Mouse (Mus musculus) cerebellum, adult 11 months (tissue): ENCODE data around the gene Il17ra.

Source experiments
- DNase-seq: peaks from one replicate; pipeline ENCODE4 v3.0.0; 2022

The Il17ra gene

DNA sequence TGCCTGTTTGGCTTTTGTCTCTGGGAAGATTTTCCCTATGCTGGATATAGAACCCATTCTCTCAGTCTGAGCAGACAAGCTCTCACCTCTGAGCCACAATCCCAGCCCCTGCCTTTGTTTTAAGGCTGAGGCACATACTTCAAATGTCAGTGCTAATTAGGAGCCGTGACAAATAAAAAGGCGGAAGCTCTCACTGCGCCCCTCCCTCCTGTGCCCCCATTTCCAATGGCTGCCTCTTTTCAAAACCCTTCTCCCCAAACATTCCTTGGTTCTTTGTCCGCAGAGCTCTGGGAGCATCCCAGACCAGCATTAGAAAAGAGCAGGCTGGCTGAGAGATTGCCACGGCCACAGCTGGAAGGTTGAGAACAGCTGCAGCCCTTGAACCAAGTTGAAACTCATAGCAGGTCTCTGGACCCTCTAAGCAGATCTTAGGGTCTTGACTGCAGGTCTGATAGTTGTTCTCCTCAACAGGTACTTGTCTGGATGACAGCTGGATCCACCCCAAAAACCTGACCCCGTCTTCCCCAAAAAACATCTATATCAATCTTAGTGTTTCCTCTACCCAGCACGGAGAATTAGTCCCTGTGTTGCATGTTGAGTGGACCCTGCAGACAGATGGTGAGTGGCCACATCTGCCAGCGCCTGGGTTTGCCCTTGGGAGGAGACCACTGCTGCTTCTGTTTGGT, 9.6 kb downstream of the Il17ra start:
- DNase-seq = no peak

DNA sequence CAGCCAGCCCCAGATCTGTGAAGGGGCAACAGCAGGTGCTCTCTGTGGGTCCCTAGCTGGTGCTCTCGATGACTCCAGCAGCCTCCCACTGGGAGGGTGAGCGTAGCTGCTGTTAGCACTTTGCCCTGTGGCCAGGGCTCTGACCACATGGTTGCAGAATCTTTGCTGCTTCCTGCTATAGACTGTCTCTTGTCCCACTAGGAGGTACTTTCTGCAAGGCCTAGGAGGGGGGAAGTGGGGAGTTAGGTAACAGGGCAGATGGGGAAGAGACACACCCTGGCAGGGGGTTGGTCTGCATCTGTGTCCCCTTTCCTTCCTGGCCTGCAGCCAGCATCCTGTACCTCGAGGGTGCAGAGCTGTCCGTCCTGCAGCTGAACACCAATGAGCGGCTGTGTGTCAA, 10.4 kb downstream of the Il17ra start:
- no peak for DNase-seq

DNA sequence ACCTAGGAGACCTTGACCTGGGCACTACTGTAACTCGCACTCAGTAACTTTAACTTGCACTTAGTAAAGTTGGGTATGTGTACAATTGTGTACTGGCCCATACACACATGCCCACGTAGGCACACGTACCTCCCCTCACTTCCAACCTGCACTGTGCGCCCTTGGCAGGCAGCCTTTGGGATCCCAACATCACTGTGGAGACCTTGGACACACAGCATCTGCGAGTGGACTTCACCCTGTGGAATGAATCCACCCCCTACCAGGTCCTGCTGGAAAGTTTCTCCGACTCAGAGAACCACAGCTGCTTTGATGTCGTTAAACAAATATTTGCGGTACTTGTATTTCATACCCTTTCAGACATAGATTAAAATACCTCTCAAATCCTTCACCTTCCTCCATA, 12.2 kb downstream of the Il17ra start:
- DNase-seq = no peak

DNA sequence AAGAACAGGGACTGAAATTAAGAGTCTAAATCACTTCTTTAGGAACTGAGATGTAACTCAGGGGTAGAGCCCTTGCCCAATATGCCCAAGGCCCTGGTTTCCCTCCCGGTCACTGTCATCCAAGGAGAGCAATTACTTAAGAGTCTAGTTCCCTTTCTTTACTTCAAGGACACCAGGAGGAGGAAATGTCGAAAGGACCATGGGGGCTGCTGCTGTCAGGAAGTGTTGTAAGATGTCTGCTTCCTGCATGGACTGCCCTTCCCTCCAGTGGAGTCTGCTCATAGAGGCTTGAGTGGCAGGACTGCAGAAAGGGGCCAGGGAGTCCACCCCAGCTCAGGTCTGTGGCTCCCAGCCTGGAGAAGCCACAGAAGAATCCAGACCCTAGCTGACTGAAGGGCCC, 16.3 kb downstream of the Il17ra start:
- no peak for DNase-seq

DNA sequence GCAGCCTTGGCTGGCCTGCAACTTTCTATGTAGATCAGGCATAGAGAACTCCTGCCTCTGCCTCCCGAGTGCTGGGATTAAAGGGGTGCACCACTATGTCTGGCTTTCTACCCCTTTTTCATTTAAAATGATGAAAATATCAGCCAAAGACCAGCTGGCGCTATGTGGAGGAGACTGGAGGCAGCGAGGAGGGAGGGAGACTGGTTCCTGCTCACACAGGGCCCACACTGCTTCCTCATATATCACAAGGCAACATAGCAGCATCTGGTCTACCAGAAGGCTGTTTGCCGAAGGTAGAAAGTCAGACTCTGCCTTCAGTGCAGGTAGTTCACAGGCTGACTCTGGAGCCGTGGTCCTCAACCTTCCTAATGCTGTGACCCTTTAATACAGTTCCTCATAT, 17.3 kb downstream of the Il17ra start:
- DNase-seq = no peak

DNA sequence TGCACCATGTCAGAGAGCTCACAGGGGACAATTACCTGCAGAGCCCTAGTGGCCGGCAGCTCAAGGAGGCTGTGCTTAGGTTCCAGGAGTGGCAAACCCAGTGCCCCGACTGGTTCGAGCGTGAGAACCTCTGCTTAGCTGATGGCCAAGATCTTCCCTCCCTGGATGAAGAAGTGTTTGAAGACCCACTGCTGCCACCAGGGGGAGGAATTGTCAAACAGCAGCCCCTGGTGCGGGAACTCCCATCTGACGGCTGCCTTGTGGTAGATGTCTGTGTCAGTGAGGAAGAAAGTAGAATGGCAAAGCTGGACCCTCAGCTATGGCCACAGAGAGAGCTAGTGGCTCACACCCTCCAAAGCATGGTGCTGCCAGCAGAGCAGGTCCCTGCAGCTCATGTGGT, 18.5 kb downstream of the Il17ra start:
- DNase-seq = no peak

DNA sequence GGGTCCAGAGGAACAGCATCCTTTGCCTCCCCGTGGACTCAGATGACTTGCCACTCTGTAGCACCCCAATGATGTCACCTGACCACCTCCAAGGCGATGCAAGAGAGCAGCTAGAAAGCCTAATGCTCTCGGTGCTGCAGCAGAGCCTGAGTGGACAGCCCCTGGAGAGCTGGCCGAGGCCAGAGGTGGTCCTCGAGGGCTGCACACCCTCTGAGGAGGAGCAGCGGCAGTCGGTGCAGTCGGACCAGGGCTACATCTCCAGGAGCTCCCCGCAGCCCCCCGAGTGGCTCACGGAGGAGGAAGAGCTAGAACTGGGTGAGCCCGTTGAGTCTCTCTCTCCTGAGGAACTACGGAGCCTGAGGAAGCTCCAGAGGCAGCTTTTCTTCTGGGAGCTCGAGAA, 19.0 kb downstream of the Il17ra start:
- DNase-seq = no peak

DNA sequence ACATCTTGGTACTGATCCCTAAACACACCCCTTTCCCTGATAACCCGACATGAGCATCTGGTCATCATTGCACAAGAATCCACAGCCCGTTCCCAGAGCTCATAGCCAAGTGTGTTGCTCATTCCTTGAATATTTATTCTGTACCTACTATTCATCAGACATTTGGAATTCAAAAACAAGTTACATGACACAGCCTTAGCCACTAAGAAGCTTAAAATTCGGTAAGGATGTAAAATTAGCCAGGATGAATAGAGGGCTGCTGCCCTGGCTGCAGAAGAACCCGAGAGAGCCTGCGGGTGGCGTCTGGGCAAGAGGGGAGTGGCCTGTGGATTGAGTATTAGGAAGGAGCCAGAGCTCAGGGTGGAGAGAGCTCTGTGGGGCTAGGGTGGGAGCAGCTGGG, 19.7 kb downstream of the Il17ra start:
- no peak for DNase-seq

DNA sequence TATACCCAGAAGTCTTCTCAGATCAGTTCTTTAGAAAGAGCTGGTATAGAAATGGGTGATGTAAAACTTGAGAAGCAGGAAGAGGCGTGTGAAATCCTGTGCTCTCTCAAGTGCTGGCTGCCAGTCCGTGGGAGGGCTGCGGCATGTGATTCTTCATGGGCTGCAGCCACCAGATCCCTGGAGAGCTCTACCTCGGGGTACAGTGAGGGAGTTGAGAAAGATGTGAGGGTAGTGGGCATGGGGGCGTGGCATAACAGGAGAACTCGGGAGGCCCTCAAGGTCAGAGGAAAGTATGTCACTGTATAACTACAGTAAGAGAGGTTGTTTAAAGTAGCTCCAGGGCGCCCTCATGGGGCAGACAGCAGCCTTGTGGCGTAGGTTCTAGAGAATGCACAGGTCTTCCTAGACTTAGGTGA, 20.2 kb downstream of the Il17ra start:
- no peak for DNase-seq

DNA sequence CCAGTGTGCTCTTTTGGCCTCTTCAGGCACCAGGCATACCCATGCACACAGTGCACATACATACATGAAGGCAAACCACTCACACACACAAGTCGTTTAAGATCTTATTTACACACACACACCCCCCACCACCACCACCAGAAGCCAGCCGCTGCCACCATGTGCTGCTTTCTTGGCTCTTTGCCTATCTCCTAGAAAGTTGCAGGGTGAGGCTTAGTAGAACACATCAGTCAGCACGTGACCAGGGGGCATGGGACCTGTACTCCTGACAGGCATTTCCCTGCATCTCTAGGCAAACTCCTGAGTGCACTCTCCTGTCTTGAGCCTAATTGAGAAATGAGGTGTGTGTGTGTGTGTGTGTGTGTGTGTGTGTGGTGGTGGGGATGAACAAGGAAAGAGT, 22.0 kb downstream of the Il17ra start:
- no peak for DNase-seq

DNA sequence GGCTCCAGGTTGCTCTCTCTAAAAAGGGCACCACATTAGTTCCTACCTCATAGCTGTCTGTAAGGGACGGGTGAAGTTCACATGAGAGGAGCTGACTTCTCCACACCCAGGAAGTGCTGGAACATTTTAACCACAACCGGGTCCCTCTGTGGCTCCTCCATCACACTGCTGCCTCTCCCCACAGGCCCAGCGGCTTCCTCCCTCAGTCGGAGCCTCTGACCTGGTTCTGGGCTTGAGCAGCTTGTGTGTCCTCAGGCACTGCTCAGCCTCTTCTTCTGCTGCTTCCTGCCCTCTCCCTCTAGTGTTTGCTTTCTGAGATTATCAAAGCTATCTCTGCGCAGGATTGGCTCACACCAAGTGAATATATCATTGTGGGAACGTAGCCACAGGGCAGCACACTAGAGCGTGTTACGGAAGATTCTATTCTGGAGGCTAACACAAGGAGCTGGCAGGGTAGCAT, 23.0 kb downstream of the Il17ra start:
- DNase-seq = no peak

DNA sequence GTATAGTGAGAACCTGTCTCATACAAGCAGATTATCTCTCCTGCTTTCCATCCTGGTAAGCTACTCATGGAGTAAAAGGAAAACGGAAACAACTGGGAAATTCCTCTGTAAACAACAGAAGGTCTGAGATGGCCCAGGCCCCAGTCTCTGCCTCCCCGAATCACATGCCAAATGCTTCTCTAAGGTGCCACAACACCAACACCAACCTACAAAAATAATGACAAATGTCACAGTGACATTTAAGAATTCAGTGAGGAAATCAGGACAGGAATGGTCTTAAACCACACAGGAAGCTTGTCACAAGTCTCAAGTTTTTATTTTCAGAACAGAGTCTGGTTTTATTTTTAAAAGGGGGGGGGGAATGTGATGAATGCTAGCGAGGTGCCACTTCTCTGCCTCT, 25.6 kb downstream of the Il17ra start:
- no peak for DNase-seq

DNA sequence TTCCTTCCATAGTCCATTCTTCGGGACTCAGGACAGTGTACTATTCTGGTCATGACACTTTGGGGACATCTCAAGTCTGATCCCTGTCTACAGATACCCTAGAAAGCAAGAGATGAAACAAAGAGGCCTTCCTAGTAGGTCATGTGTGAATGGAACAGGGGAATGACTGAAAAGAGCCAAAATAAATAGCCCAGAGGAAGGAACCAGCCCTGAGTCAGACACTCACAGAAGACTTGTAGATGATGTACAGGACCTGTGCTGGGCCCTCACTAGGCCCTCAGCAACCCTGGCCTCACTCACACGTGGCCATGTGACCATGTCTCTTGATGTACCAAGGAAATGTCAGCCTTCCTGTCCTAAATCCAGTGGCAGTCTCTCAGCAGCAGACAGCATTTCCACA, 26.4 kb downstream of the Il17ra start:
- DNase-seq = no peak

DNA sequence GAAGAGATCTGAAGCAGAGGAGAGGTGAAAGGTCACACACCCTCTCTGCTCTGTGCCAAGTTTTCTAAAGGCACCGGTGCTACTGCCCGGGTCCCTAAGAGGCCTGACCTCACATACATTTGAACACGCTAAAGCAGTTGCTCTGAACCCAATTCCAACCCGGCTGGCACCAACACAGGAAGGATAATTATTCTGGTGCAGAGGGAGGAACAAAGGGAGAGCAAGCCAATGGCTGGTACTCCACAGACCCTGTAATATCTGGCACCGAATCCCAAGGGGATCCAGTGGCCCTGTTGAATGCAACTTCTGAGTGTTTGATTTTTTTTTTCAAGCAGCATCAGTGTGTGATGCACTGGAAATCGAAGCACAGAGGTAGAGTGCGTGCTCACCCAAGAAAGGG, 28.0 kb downstream of the Il17ra start:
- DNase-seq = no peak

DNA sequence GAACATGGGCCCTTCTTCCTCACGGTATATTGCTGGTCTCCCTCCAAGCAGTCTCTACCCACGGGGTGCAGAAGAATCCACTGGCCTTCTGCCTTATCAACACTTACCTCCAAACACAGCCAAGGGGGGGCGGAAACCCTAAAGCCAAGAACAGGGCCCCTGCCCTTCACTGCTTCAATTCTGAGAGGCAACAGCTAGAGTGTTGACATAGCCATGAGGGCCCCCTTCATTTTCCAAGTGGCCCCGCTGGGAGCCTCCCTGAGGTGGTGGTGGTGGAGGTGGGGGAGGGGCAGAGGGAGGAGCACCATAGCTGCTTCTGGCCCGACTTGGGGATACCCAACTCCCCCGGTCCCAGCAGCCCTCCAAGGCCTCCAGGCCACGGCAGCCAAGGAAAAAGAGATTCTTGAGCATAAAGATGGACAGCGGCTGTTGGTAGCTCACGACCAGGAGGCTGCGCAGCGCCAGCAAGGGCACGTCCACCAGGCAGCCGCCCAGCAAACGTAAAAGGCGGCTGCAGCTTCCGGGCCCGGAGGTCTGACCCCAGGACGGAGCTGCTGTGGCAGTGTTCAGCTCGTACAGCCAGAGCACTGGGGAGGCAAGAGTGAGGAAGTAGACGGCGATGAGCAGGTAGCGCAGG, 28.9 kb downstream of the Il17ra start:
- DNase-seq = no peak

DNA sequence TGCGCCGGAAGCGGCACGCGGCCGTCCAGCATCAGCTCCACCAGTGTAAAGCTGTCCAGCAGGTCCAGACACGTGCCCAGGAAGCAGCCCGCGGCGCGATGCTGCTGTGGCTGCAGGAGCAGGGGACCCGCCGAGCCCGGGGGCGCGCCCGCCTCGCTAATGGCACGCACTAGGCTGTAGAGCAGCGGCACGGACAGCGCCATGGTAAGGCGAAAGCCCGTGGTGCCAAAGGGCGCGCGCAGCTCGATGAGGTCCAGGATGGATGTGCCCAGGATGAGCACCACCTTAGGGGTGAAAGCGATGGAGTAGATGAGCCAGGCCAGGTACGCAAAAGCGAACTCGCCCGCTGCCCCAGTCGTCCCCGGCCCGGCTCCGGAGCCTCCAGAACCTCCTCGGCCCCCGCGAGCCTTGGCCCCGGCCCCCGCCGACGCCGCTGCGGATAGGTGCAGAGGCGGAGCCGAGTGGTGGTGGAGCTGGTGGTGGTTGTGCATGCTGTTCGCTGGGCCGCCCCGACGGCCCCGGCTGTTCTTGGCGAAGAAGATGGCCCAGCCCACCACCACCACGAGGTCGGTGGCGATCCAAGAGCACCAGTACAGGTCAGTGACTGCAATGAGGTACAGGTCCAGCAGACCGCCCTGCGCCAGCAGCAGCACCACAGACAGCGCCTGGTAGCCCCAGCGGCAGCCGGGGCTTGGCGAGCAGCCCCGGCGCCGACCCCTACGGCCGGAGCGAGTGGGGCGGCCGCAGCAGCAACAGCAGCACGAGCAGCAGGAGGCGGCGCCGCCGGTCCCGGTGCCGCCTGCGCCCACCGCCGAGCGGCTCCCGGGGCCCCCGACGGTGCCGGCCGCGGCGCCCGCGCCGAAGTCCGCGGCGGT, 29.7 kb downstream of the Il17ra start:
- peak; percentile 12 for DNase-seq

DNA sequence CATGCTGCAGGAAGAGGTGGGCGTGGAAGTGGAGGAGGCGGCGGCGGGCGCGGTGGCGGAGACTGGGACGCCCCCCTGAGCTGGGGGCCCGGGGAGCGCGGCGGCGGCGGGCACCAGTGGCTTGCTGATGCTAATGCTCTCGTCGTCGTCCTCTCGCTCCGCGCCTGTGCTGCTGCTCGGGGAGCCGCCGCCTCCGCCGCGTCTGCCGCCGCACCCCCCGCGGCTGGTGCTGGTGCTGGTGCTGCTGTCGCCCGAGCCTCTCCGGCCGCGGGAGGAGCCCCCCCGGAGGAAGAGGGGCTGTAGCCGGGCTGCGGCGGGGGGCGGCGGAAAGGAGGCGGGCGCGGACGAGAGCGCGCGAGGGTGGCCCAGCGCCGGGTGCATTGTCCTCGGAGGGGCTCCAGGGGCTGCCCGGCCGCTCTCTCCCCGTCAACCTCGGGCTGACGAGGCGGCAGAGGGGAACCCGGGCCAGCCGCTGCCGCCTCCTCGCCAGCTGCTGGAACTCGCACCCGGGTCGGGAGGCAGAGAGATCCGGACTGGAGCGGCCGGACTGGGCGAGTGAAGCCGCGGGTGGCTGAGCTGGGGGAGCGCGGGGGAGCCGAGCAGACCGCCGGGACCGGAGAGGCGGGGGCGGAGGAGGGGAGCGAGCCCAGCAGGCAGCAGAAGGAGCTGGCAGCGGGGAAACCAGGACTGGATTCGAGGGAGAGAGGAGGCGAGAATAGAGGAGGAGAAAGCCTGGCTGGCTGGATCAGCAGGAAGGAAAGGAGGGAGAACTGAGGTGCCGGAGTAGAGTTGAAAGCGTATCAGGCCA, 30.5 kb downstream of the Il17ra start, which contains the start of gene Tmem121b:
TSS of gene Tmem121b (minus strand) at position 434 of the 808 bp plus-strand sequence.
- DNase-seq = peak; percentile 57

DNA sequence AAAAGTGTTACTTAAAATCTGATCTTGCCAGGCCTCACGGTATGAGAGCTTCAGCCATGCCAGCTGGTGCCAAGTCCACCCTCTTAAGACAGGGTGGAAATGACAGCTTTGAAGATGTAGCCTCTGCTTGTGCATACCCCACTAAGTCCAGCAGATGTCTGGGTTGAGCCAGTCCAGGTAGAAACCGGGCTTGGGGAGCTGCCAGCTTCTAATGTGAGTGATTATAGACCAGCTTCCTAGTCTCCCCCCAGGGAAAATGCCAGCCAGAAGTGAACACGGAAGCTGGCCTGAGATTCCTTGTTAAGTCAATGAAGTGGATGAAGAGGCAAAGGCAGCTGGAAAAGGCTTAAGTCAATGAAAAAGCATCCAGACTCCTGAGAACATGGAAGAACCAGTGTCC, 33.5 kb downstream of the Il17ra start:
- DNase-seq = no peak

DNA sequence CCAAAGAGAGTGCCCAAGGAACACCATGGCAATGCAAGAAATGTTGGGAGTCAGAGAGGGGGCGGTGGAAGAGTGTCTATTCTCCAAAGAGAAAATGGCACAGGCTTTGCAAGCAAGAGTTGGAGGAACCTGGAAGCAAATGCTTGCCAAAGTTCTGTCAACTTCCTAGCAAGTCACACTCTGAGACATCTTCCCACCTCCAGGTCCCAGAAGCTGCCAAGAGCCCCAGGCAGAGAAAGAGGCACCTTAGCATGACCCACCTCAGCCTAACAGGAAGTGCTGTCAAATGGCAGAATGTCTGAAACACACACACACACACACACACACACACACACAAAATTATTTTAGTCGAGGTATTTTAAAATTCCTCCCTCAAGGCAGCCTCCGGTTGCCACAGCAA, 41.0 kb downstream of the Il17ra start:
- DNase-seq = no peak

DNA sequence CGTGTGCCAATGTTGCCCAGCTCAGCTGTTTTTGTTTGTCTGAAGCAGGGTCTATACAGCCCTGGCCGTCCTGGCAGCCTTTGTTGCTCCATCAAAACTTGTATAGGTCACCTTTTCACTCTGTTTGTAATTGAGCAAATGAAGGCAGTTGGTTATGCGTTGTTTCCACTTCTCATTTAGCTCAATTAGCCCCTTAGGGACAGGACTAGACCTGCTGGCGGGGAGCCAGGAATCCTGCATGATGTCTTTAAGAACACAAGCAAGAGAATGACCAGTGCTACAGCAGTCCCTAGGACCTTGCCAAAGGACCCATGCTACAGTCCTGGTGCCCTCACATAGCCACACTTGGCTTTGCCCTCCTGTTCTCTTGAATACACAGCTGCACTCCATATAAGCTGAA, 42.5 kb downstream of the Il17ra start:
- DNase-seq = no peak

DNA sequence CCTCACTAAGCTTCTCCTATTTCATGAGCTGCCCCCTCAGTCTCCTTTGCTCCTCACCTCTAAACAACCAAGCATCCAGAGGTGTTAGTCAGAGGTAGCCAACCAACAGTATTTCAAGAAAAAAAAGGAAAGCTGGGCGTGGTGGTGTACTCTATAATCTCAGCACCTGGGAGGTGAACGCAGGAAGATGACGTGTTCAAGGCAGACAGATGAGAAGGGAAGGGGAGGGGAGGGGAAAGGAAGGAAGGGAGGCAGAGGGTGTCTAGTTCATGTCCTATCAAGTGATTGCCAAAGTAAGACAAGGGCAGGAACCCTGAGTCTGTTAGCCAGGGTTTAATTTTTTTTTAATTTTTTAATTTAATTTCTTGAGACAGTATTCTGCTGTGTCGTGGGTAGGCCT, 45.6 kb downstream of the Il17ra start:
- no peak for DNase-seq

DNA sequence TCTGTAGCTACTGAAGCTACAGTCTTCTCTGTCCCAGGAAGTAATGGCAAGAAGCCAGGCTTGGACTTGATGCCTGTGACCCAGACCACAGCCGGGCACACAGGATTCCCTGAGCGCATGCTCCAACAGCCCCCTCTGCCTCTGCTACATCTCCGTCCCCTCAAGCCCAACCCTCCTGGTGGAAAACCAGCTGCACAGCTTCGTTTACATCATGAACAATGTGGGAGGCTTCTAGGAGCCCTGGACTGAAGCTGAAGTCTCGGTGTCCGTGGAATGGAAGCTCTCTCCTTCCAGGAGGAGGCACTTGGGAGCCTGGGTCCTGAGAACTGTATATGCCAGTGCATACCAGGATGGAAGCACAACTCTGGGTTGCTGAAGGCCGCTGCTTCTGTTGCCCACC, 46.9 kb downstream of the Il17ra start:
- DNase-seq = no peak

DNA sequence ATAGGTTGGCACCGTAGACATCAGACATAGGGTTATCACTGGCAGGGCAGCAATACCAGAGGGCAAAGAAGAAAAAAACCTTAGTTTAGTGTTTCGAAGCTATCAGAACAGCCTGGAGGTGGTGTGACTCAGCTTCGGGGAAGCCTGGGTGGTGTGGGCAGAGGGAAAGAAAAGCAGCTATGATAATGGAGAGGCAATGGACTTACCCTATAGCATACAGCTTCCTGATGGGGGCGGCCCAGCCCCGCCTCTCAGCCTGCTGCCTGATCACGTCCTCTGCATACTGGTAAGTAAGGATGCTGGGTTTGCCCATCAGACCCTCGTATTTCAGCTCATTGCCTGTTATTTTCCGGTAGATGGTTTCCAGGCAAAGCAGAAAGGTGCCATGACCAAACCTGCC, 47.4 kb downstream of the Il17ra start:
- no peak for DNase-seq
